Mouse (Mus musculus): ENCODE results near the gene Nacc2. TPM values are rescaled to one million over a fixed set of nuclear protein-coding genes. Genes with fewer than 3 reads are reported as not detected.
A peak's percentile ranks its signal among the peaks of the same experiment; 100 is the strongest.

Gene Nacc2
- polyA plus RNA-seq, 1 experiment, result 124 TPM

DNA sequence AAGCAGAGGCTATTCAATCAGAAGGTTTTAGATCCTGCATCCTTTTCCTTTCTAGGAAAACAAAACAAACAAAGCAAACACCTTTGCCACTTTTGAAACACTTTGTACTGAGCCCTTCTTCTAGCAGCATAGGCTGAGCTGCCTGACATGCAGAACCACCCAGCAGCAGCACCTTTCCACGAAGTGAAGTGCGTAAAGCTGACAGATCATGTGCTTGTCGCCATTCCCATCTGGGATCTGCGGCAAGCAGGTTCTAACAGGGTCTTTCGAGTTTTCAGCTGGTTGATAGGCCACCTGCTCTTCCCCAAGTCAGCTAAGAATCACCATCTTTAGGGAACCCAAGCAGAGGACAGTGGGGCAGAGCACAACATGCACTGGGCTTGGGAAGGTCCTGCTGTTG, 66.8 kb downstream of the Nacc2 start:
- no peak for DNase-seq
- no peak overlapping the region for H3K27ac ChIP-seq (ENCODE audit: insufficient read depth, low read length)
- no peaks in the 10 kb centered on the region for H3K27me3 ChIP-seq (ENCODE audit: control insufficient read depth, insufficient read depth, low read length)
- no peak overlapping the region for H3K4me3 ChIP-seq (replicated peaks; ENCODE audit: insufficient read depth, low read depth, low read length)
- peaks cover 8% of the 10 kb centered on the region for H3K4me1 ChIP-seq (ENCODE audit: control insufficient read depth, insufficient read depth, low read length)
- TF ChIP-seq POLR2A (IDR thresholded peaks at IDR 0.05; ENCODE audit: borderline replicate concordance, insufficient read depth, low read length) (no peak), CTCF (IDR thresholded peaks at IDR 0.05; ENCODE audit: borderline replicate concordance, insufficient read depth, low read depth, low read length) (no peak)
- WGBS, result 66% methylated on average over 5 of the region's 5 CpGs

GRCm38 (mm10) chr2:26055747-26056102, 67.3 kb downstream of the Nacc2 start:
- no peaks in the 10 kb centered on the region for H3K27me3 ChIP-seq (ENCODE audit: control insufficient read depth, insufficient read depth, low read length)
- DNase-seq, result no peak
- no peak overlapping the region for H3K4me3 ChIP-seq (replicated peaks; ENCODE audit: insufficient read depth, low read depth, low read length)
- peaks cover 3% of the 10 kb centered on the region; the same call in 1 of the 2 replicates for H3K4me1 ChIP-seq (ENCODE audit: control insufficient read depth, insufficient read depth, low read length)
- H3K27ac ChIP-seq (ENCODE audit: insufficient read depth, low read length), result no peak overlapping the region
- TF ChIP-seq POLR2A (IDR thresholded peaks at IDR 0.05; ENCODE audit: borderline replicate concordance, insufficient read depth, low read length) (no peak), CTCF (IDR thresholded peaks at IDR 0.05; ENCODE audit: borderline replicate concordance, insufficient read depth, low read depth, low read length) (no peak)
- WGBS, result 60% methylated on average over 2 of the region's 2 CpGs

DNA sequence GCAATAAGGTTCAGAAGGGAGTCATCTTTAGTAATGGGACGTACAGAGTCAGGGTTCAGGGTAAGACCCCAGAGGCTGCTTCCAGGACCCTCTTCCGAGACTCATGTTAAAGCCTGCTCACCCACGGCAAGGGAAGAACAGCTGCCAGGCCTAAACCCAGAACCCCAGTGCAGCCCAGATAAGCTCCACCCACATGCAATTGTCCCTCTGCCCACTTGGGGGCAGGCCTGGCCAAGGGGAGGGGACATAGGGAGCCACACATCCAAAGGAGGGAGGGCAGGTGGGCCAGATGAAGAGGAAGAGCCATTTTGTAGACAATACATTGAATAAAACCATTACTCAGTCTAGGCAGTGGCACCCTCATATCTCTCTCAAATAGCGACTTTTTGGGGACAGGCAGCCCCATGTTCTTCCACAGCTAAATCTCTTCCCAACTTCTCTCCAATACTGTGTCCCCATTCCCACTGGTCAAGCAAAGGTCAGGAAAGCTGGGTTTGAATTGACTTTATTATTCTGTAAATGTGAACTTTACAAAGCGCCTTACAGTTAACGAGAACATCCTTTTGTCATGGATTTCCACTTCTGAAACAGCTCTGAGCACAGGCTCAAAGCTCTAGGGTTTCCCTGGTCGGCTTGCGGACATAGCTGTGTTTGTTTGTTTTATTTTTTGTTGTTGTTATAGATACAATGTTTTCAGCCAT, 67.8 kb downstream of the Nacc2 start:
- no peaks in the 10 kb centered on the region; the same call in 1 of the 2 replicates for H3K4me1 ChIP-seq (ENCODE audit: control insufficient read depth, insufficient read depth, low read length)
- TF ChIP-seq CTCF (IDR thresholded peaks at IDR 0.05; ENCODE audit: borderline replicate concordance, insufficient read depth, low read depth, low read length) (peak; percentile 96), POLR2A (IDR thresholded peaks at IDR 0.05; ENCODE audit: borderline replicate concordance, insufficient read depth, low read length) (no peak)
- DNase-seq, result peak; percentile 72
- WGBS, result 52% methylated on average over 8 of the region's 8 CpGs
- no peaks in the 10 kb centered on the region for H3K27me3 ChIP-seq (ENCODE audit: control insufficient read depth, insufficient read depth, low read length)
- H3K27ac ChIP-seq (ENCODE audit: insufficient read depth, low read length), result no peak overlapping the region
- no peak overlapping the region for H3K4me3 ChIP-seq (replicated peaks; ENCODE audit: insufficient read depth, low read depth, low read length)

- Histone ChIP-seq H3K27me3 (ENCODE audit: control insufficient read depth, insufficient read depth, low read length) (no peaks in the 10 kb centered on the region), H3K4me3 (replicated peaks; ENCODE audit: insufficient read depth, low read depth, low read length) (no peak overlapping the region), H3K4me1 (ENCODE audit: control insufficient read depth, insufficient read depth, low read length) (no peaks in the 10 kb centered on the region), H3K27ac (ENCODE audit: insufficient read depth, low read length) (no peak overlapping the region)
- no peak for DNase-seq
- TF ChIP-seq CTCF (IDR thresholded peaks at IDR 0.05; ENCODE audit: borderline replicate concordance, insufficient read depth, low read depth, low read length) (no peak), POLR2A (IDR thresholded peaks at IDR 0.05; ENCODE audit: borderline replicate concordance, insufficient read depth, low read length) (no peak)
- 57% methylated on average over 4 of the region's 4 CpGs for WGBS
Observed at GRCm38 (mm10) chr2:26052806-26053205, 70.2 kb downstream of the Nacc2 start.

GRCm38 (mm10) chr2:26048816-26049215, 74.2 kb downstream of the Nacc2 start:
- Histone ChIP-seq H3K4me3 (replicated peaks; ENCODE audit: insufficient read depth, low read depth, low read length) (no peak overlapping the region), H3K27ac (ENCODE audit: insufficient read depth, low read length) (no peak overlapping the region), H3K27me3 (ENCODE audit: control insufficient read depth, insufficient read depth, low read length) (no peaks in the 10 kb centered on the region), H3K4me1 (ENCODE audit: control insufficient read depth, insufficient read depth, low read length) (no peaks in the 10 kb centered on the region)
- DNase-seq, result no peak
- WGBS, result 68% methylated on average over 5 of the region's 5 CpGs
- TF ChIP-seq POLR2A (IDR thresholded peaks at IDR 0.05; ENCODE audit: borderline replicate concordance, insufficient read depth, low read length), result no peak
- no peak for TF ChIP-seq CTCF (IDR thresholded peaks at IDR 0.05; ENCODE audit: borderline replicate concordance, insufficient read depth, low read depth, low read length)

DNA sequence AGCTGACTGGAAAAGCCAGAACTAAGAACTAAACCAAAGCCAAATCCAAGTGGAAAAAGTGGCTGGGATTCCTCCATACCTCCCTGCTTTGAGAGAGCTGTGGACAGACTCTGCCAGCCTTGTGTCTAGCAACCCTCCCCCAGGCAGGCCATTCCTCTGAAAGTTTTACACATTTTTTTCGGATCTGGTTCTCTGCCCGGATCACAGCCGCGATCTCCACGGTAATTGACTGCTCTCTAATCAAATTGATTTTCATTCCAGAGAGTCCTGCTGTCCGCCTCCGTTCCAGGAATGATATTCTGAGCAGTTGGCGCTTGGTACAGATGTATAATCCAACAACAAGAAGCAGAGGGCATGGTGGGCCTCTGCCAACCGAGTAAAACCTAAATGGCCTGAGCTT, 78.8 kb downstream of the Nacc2 start:
- H3K27ac ChIP-seq (ENCODE audit: insufficient read depth, low read length), result no peak overlapping the region
- WGBS, result 37% methylated on average over 9 of the region's 9 CpGs
- no peak for DNase-seq

DNA sequence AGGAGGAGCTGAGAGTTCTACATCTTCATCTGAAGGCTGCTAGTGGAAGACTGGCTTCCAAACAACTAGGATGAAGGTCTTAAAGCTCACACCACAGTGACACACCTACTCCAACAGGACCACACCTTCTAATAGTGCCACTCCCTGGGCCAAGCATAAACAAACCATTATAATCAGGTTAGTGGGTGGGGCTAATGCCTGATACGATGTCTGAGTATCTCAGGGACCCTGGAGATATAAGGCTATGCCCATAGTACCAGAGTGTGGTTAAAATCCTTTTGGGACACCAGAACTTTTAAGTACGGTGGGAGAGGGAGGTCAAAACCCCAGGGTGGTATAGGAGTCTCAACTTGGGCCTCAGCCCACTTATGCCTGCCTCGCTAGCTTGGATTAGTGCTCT, 80.4 kb downstream of the Nacc2 start:
- 85% methylated on average over 3 of the region's 3 CpGs for WGBS

More for the DNA sequence above, 78.8 kb downstream of the Nacc2 start:
- Histone ChIP-seq H3K4me3 (replicated peaks; ENCODE audit: insufficient read depth, low read depth, low read length) (no peak overlapping the region), H3K4me1 (ENCODE audit: control insufficient read depth, insufficient read depth, low read length) (peaks cover 14% of the 10 kb centered on the region; the same call in 1 of the 2 replicates), H3K27me3 (ENCODE audit: control insufficient read depth, insufficient read depth, low read length) (no peaks in the 10 kb centered on the region)
- TF ChIP-seq POLR2A (IDR thresholded peaks at IDR 0.05; ENCODE audit: borderline replicate concordance, insufficient read depth, low read length), result no peak
- no peak for TF ChIP-seq CTCF (IDR thresholded peaks at IDR 0.05; ENCODE audit: borderline replicate concordance, insufficient read depth, low read depth, low read length)

DNA sequence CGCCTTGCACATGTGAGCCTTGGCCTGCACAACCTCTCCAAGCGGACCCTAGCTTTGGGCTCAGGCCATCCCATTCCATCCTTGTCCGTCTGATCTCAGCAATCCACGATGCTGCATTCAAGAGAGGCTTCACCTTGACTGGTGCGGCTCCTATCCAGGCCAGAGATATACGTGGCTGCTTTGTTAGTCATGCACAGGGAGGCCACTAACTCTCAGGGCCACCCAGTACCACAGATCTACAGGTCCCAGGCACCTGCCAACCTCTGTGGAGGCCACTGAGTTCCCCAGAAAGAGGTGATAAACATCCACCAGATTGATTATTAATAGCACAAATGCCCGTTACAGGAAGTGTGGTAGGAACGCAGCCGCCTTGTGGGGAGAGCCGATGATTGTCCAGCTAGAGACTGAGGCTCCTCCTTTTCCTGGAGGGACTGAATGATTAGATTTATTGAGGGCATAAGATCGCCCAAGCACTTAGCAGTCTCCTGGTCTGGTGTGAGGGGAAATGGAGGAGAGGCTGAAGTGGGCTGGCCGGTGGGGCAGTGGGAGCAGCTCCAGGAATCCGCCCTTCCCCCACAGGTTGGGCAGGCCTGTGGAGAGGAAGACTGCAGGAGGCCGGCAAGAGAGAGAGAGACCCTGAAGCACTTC, 81.7 kb downstream of the Nacc2 start:
- Histone ChIP-seq H3K4me3 (replicated peaks; ENCODE audit: insufficient read depth, low read depth, low read length) (no peak overlapping the region), H3K27ac (ENCODE audit: insufficient read depth, low read length) (no peak overlapping the region), H3K4me1 (ENCODE audit: control insufficient read depth, insufficient read depth, low read length) (peaks cover 16% of the 10 kb centered on the region; the same call in 1 of the 2 replicates), H3K27me3 (ENCODE audit: control insufficient read depth, insufficient read depth, low read length) (no peaks in the 10 kb centered on the region)
- 84% methylated on average over 14 of the region's 14 CpGs for WGBS
- TF ChIP-seq CTCF (IDR thresholded peaks at IDR 0.05; ENCODE audit: borderline replicate concordance, insufficient read depth, low read depth, low read length) (no peak), POLR2A (IDR thresholded peaks at IDR 0.05; ENCODE audit: borderline replicate concordance, insufficient read depth, low read length) (no peak)
- no peak for DNase-seq

More for the DNA sequence above, 80.4 kb downstream of the Nacc2 start:
- no peak overlapping the region for H3K27ac ChIP-seq (ENCODE audit: insufficient read depth, low read length)
- no peak for DNase-seq
- H3K4me1 ChIP-seq (ENCODE audit: control insufficient read depth, insufficient read depth, low read length), result peaks cover 16% of the 10 kb centered on the region; the same call in 1 of the 2 replicates
- H3K27me3 ChIP-seq (ENCODE audit: control insufficient read depth, insufficient read depth, low read length), result no peaks in the 10 kb centered on the region
- H3K4me3 ChIP-seq (replicated peaks; ENCODE audit: insufficient read depth, low read depth, low read length), result no peak overlapping the region
- no peak for TF ChIP-seq POLR2A (IDR thresholded peaks at IDR 0.05; ENCODE audit: borderline replicate concordance, insufficient read depth, low read length)
- no peak for TF ChIP-seq CTCF (IDR thresholded peaks at IDR 0.05; ENCODE audit: borderline replicate concordance, insufficient read depth, low read depth, low read length)
